Mouse (Mus musculus) heart, adult 2 months (tissue): ENCODE measurements around the gene H2-DMa.

ENCODE experiments used
- CTCF ChIP-seq: fragments of 200-600 bp; IDR thresholded peaks from 2 replicates; pipeline ENCODE4 v1.8.1; 2022; ENCODE audit warnings: antibody characterized with exemption, mild to moderate bottlenecking, moderate library complexity
- POLR2A ChIP-seq: fragments of 200-500 bp; IDR thresholded peaks from 2 replicates; pipeline ENCODE4 v1.6.1; 2011; ENCODE audit warnings: mild to moderate bottlenecking, low read depth, low read length, control low read depth; ENCODE audit not compliant: insufficient read depth

- TF ChIP-seq POLR2A (no peak), CTCF (no peak)
These were observed 2.5 kb downstream of the H2-DMa start for GRCm38 (mm10) chr17:34121879-34122187.
